Mouse (Mus musculus) ES-Bruce4 (cell line): ENCODE measurements around the gene Ms4a1. TPM values are rescaled to one million over a fixed set of nuclear protein-coding genes. Genes with fewer than 3 reads are reported as not detected.
"Not testable (repeated sequence)": the region's sequence is repeated elsewhere in the genome, so short reads cannot be mapped to it uniquely, and the experiment has no call there.

Experiments
- H3K27ac ChIP-seq: 2 replicates; pipeline ENCODE4 v1.5.1; 2012; ENCODE audit warnings: low read length, inconsistent platforms; ENCODE audit not compliant: insufficient read depth
- H3K27me3 ChIP-seq: 2 replicates; pipeline ENCODE4 v1.6.1; 2012; ENCODE audit warnings: mild to moderate bottlenecking, low read length, inconsistent platforms; ENCODE audit not compliant: control insufficient read depth, poor library complexity, insufficient read depth, severe bottlenecking
- H3K36me3 ChIP-seq: 2 replicates; pipeline ENCODE4 v1.6.1; 2012; ENCODE audit warnings: inconsistent platforms, mild to moderate bottlenecking, low read length, moderate library complexity; ENCODE audit not compliant: control insufficient read depth, poor library complexity, insufficient read depth, severe bottlenecking
- H3K4me1 ChIP-seq: one replicate; pipeline ENCODE4 v1.8.1; 2011; ENCODE audit warnings: low read length; ENCODE audit not compliant: control insufficient read depth, insufficient read depth
- H3K4me3 ChIP-seq: 2 replicates; pipeline ENCODE4 v1.5.1; 2011; ENCODE audit warnings: low read depth, mild to moderate bottlenecking, low read length
- H3K9ac ChIP-seq: 2 replicates; pipeline ENCODE4 v1.6.1; 2012; ENCODE audit warnings: low read depth, mild to moderate bottlenecking, inconsistent platforms; ENCODE audit not compliant: poor library complexity, severe bottlenecking
- H3K9me3 ChIP-seq: replicated peaks from 2 replicates; pipeline ENCODE4 v1.6.1; 2012; ENCODE audit warnings: mild to moderate bottlenecking, low read length, inconsistent platforms; ENCODE audit not compliant: control insufficient read depth, poor library complexity, insufficient read depth, severe bottlenecking
- CTCF ChIP-seq: IDR thresholded peaks from one replicate; pipeline ENCODE4 v1.8.1; 2011; ENCODE audit warnings: low read depth, low read length
- EP300 ChIP-seq: IDR thresholded peaks from 2 replicates; pipeline ENCODE4 v1.6.1; 2011; ENCODE audit warnings: low read depth, low read length; ENCODE audit not compliant: insufficient read depth
- POLR2A ChIP-seq: IDR thresholded peaks from one replicate; pipeline ENCODE4 v1.8.1; 2011; ENCODE audit warnings: low read length; ENCODE audit not compliant: insufficient read depth
- polyA plus RNA-seq: library from polyadenylated mRNA; stranded (reverse); fragments of >200 nt; gene quantifications from 2 replicates; pipeline ENCODE4 v1.2.4, GENCODE M21; 2011; ENCODE audit warnings: low read depth; ENCODE audit not compliant: missing spikeins, insufficient read depth, insufficient read length

The Ms4a1 gene
- polyA plus RNA-seq, 1 experiment = not detected

- Histone ChIP-seq H3K9me3 (no peaks in the 10 kb centered on the region), H3K4me3 (no peak overlapping the region), H3K27ac (no peak overlapping the region), H3K36me3 (no peaks in the 10 kb centered on the region), H3K4me1 (no peaks in the 10 kb centered on the region), H3K9ac (no peak overlapping the region), H3K27me3 (no peaks in the 10 kb centered on the region)
- no peak for TF ChIP-seq POLR2A
- no peak for TF ChIP-seq CTCF
- TF ChIP-seq EP300 = no peak
These were observed 2.5 kb downstream of the Ms4a1 start for GRCm38 (mm10) chr19:11263549-11263948.

- H3K4me3 ChIP-seq, H3K27me3 ChIP-seq, H3K4me1 ChIP-seq, H3K27ac ChIP-seq, H3K9ac ChIP-seq, H3K9me3 ChIP-seq, H3K36me3 ChIP-seq: not testable (repeated sequence)
These were observed 3.1 kb downstream of the Ms4a1 start for GRCm38 (mm10) chr19:11262932-11263331.

- Histone ChIP-seq H3K27me3 (no peaks in the 10 kb centered on the region), H3K9me3 (no peaks in the 10 kb centered on the region), H3K27ac (no peak overlapping the region), H3K9ac (no peak overlapping the region), H3K4me3 (no peak overlapping the region), H3K4me1 (no peaks in the 10 kb centered on the region), H3K36me3 (no peaks in the 10 kb centered on the region)
- TF ChIP-seq CTCF = no peak
These were observed 4.5 kb downstream of the Ms4a1 start for GRCm38 (mm10) chr19:11261522-11261921.

GRCm38 (mm10) chr19:11244230-11244629 is 21.8 kb downstream of the Ms4a1 start:
- Histone ChIP-seq H3K4me3 (no peak overlapping the region), H3K4me1 (no peaks in the 10 kb centered on the region), H3K36me3 (no peaks in the 10 kb centered on the region), H3K27ac (no peak overlapping the region), H3K27me3 (no peaks in the 10 kb centered on the region), H3K9me3 (no peaks in the 10 kb centered on the region), H3K9ac (no peak overlapping the region)
- TF ChIP-seq POLR2A (no peak), EP300 (no peak), CTCF (no peak)

GRCm38 (mm10) chr19:11242560-11242959 is 23.5 kb downstream of the Ms4a1 start:
- H3K27ac ChIP-seq = no peak overlapping the region
- no peaks in the 10 kb centered on the region for H3K36me3 ChIP-seq
- H3K4me3 ChIP-seq = no peak overlapping the region
- TF ChIP-seq EP300 (no peak), CTCF (no peak), POLR2A (no peak)
- H3K4me1 ChIP-seq = no peaks in the 10 kb centered on the region
- no peaks in the 10 kb centered on the region for H3K9me3 ChIP-seq
- H3K9ac ChIP-seq = no peak overlapping the region
- H3K27me3 ChIP-seq = no peaks in the 10 kb centered on the region

GRCm38 (mm10) chr19:11235820-11236219 is 30.2 kb downstream of the Ms4a1 start:
- TF ChIP-seq EP300 (no peak), POLR2A (no peak), CTCF (no peak)
- no peak overlapping the region for H3K9ac ChIP-seq
- no peak overlapping the region for H3K27ac ChIP-seq

More at GRCm38 (mm10) chr19:11235820-11236219, 30.2 kb downstream of the Ms4a1 start:
- no peaks in the 10 kb centered on the region for H3K27me3 ChIP-seq
- H3K4me3 ChIP-seq = no peak overlapping the region
- no peaks in the 10 kb centered on the region for H3K9me3 ChIP-seq
- H3K36me3 ChIP-seq = no peaks in the 10 kb centered on the region
- no peaks in the 10 kb centered on the region for H3K4me1 ChIP-seq
